Mouse (Mus musculus) forebrain, embryonic 15.5 days (tissue): Measurements from ENCODE around the gene Mta3. TPM values are rescaled to one million over a fixed set of nuclear protein-coding genes. Genes with fewer than 3 reads are reported as not detected.
A peak's percentile ranks its signal among the peaks of the same experiment; 100 is the strongest.
"Not testable (repeated sequence)": the region's sequence is repeated elsewhere in the genome, so short reads cannot be mapped to it uniquely, and the experiment has no call there.

Experiments used
- ATAC-seq: fragments of 200-750 bp; cut with Nextera tagmentation; replicated peaks from 2 replicates; pipeline ENCODE4 v1.8.0; 2017; ENCODE audit warnings: mild to moderate bottlenecking, moderate TSS enrichment, moderate library complexity
- H3K27ac ChIP-seq: fragments of 300-500 bp; sonication (generic); replicated peaks from 2 replicates; pipeline ENCODE4 v1.5.1; 2015; ENCODE audit warnings: mild to moderate bottlenecking, inconsistent platforms
- H3K27me3 ChIP-seq: fragments of 300-500 bp; sonication (generic); 2 replicates; pipeline ENCODE4 v1.6.1; 2015; ENCODE audit warnings: inconsistent platforms
- H3K36me3 ChIP-seq: fragments of 300-500 bp; sonication (generic); 2 replicates; pipeline ENCODE4 v1.6.1; 2015; ENCODE audit warnings: mild to moderate bottlenecking, inconsistent platforms
- H3K4me1 ChIP-seq: fragments of 300-500 bp; sonication (generic); 2 replicates; pipeline ENCODE4 v1.6.1; 2015; ENCODE audit warnings: inconsistent platforms
- H3K4me2 ChIP-seq: fragments of 300-500 bp; sonication (generic); replicated peaks from 2 replicates; pipeline ENCODE4 v1.6.1; 2015; ENCODE audit warnings: mild to moderate bottlenecking, inconsistent platforms
- H3K4me3 ChIP-seq: fragments of 300-500 bp; sonication (generic); 2 replicates; pipeline ENCODE4 v1.5.1; 2015; ENCODE audit warnings: mild to moderate bottlenecking, inconsistent platforms
- H3K9ac ChIP-seq: fragments of 300-500 bp; sonication (generic); replicated peaks from 2 replicates; pipeline ENCODE4 v1.6.1; 2015; ENCODE audit warnings: mild to moderate bottlenecking, inconsistent platforms
- H3K9me3 ChIP-seq: fragments of 300-500 bp; sonication (generic); 2 replicates; pipeline ENCODE4 v1.6.1; 2016; ENCODE audit warnings: inconsistent platforms
- WGBS: fragments of 180-500 bp; shearing (Covaris S2); methylation state at CpG from one replicate; pipeline ENCODE4 v1.1.7; 2015; ENCODE audit warnings: mixed read lengths; 5-methylcytosine and 5-hydroxymethylcytosine counted together
- polyA plus RNA-seq: library from polyadenylated mRNA; unstranded; fragments of >200 nt; fragmentation: Nextera tagmentation; extraction: Ambion mirVana; gene quantifications from 2 replicates; pipeline ENCODE4 v1.2.1, GENCODE M21; 2015

Gene Mta3
- polyA plus RNA-seq, 1 experiment from 2014 or later = 37.9 TPM

DNA sequence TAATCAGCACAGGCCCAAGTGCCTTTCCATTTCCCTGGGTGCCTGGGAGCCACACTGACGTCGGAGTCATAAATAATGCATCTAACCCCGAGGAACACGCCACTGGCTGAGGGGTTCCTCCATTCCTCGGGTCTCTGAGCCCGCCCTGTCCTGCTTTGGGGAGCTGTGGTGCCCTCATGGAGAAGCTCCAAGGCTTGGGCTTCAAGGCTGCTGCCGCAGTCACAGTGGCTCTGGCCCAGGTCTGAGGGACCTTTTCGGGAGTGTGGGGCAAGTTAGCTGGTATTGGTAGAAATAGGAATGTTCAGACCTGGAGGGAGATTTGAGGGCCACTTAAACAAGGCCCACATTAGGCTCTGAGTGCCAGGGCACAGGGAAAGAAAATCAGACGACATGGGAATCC, 12.0 kb upstream of the Mta3 start:
- H3K36me3 ChIP-seq = no peaks in the 10 kb centered on the region
- no peaks in the 10 kb centered on the region for H3K4me1 ChIP-seq
- H3K9me3 ChIP-seq = no peaks in the 10 kb centered on the region
- no peak overlapping the region for H3K27ac ChIP-seq
- no peaks in the 10 kb centered on the region for H3K27me3 ChIP-seq
- 84% methylated on average over 9 of the region's 9 CpGs for WGBS
- H3K4me3 ChIP-seq = no peak overlapping the region
- H3K9ac ChIP-seq = no peak overlapping the region
- no peak for ATAC-seq
- no peak overlapping the region for H3K4me2 ChIP-seq

DNA sequence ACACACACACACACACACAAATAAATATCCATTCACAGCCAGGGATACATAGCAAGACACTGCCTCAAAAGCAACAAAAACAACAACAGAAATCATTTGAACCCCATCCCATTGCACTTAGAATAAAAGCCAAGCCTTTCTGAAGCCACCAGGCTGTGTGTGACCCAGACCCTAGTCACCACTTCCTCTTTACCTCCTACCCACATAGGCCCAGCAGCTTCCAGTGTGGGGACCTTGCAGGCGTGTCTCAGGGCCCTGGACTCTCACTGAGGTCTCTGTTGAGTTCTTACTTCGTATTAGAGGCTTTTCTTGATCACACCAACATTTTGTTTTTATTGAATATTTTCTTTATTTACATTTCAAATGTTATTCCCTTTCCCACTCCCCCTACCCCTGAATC, 10.2 kb upstream of the Mta3 start:
- no peaks in the 10 kb centered on the region for H3K4me1 ChIP-seq
- no peaks in the 10 kb centered on the region for H3K36me3 ChIP-seq
- H3K4me3 ChIP-seq = no peak overlapping the region
- H3K27ac ChIP-seq = no peak overlapping the region
- H3K9me3 ChIP-seq = no peaks in the 10 kb centered on the region
- 76% methylated on average over 2 of the region's 2 CpGs for WGBS
- H3K9ac ChIP-seq = no peak overlapping the region
- H3K27me3 ChIP-seq = no peaks in the 10 kb centered on the region
- H3K4me2 ChIP-seq = no peak overlapping the region
- no peak for ATAC-seq

GRCm38 (mm10) chr17:83699062-83699724, 6.8 kb upstream of the Mta3 start:
- Histone ChIP-seq H3K27ac (no peak overlapping the region), H3K4me1 (no peaks in the 10 kb centered on the region), H3K9ac (no peak overlapping the region), H3K4me3 (no peak overlapping the region), H3K36me3 (no peaks in the 10 kb centered on the region), H3K9me3 (no peaks in the 10 kb centered on the region), H3K4me2 (no peak overlapping the region), H3K27me3 (no peaks in the 10 kb centered on the region)
- 91% methylated on average over 8 of the region's 8 CpGs for WGBS
- no peak for ATAC-seq

DNA sequence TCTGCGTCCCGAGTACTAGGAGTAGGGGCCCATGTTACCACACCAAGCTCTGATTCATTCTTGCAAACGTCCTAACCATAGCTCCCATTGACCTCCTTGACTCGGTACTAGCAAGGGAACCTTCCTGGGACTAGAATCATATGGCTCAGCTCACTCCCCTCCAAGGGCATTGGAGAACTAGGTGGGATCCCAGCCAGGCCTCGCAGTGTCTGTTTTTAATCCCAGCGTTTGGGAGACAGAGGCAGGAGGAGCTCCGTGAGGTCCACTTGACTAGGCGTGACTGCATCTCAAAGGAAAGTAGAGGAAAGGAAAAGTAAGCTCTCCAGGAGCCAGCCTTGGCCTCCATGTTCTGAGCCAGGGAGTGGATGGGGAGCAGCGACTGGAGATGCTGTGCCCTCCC, 5.8 kb upstream of the Mta3 start:
- Histone ChIP-seq H3K9ac (no peak overlapping the region), H3K27me3 (no peaks in the 10 kb centered on the region), H3K27ac (no peak overlapping the region), H3K4me3 (no peak overlapping the region), H3K4me1 (peaks cover under 1% of the 10 kb centered on the region), H3K9me3 (no peaks in the 10 kb centered on the region), H3K4me2 (no peak overlapping the region), H3K36me3 (no peaks in the 10 kb centered on the region)
- 87% methylated on average over 9 of the region's 9 CpGs for WGBS
- no peak for ATAC-seq

DNA sequence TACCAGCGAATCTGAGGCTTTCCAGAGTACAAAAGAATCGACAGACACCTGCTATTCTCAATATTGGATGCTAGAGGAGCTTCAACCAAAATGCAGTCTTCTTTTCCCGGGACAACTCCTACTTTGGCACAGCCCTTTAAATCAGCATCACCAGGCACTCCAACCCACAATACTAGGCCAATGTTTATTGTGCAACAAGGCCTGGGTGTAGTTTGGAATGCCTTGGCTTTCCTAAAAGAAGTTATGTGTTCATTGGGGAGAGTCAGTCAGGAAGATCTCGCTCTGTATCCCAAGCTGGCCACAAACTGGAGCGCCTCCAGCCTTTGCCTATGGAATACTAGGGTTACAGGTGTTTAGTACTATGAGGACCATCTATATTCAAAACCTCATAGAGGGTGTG, 1.5 kb upstream of the Mta3 start:
- Histone ChIP-seq H3K9ac (no peak overlapping the region), H3K27me3 (no peaks in the 10 kb centered on the region), H3K27ac (no peak overlapping the region), H3K36me3 (no peaks in the 10 kb centered on the region), H3K4me3 (no peak overlapping the region), H3K4me1 (peaks cover 29% of the 10 kb centered on the region), H3K9me3 (no peaks in the 10 kb centered on the region), H3K4me2 (no peak overlapping the region)
- WGBS = 92% methylated on average over 5 of the region's 5 CpGs
- no peak for ATAC-seq

- H3K4me2 ChIP-seq = peak overlapping the region; percentile 83
- peaks cover 29% of the 10 kb centered on the region for H3K4me1 ChIP-seq
- peak overlapping the region; percentile 82 for H3K27ac ChIP-seq
- no peaks in the 10 kb centered on the region for H3K36me3 ChIP-seq
- H3K27me3 ChIP-seq = no peaks in the 10 kb centered on the region
- WGBS = under 1% methylated on average over 33 of the region's 38 CpGs
- peak; percentile 63 for ATAC-seq
- H3K9ac ChIP-seq = peak overlapping the region; percentile 85
- H3K9me3 ChIP-seq = no peaks in the 10 kb centered on the region
- peak overlapping the region; percentile 83 for H3K4me3 ChIP-seq
Observed at GRCm38 (mm10) chr17:83705352-83706115, 429 bp upstream of the Mta3 start.

DNA sequence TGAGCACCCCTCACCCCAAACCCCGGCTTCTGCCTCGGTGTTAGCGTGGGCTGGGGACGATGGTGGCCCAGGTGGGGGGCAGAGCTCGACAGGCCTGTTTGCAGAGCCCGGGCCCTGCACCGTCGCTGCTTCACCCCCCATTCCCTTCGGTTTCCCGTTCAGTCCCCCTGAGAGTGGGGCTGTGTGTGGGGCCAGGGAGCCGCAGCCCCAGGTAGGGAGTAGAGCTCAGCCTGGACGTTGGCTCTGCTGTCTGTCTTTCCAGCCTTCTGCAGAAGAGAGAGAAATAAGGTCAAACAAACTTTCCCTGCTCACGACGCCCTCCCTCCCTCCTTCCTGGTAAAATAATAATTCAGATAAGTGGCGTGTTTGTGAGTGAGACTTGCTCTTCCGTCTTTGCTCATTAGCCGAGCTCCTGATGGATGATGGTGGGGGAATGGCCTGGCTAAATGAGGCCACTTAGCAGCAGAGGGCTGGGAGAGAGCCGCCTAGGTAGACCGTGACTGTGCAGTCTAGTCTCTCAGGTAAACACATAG, 697 bp downstream of the Mta3 start:
- 1% methylated on average over 19 of the region's 19 CpGs for WGBS
- ATAC-seq = peak; percentile 82

GRCm38 (mm10) chr17:83707372-83707771, 1.4 kb downstream of the Mta3 start:
- 71% methylated on average over 4 of the region's 4 CpGs for WGBS
- no peak overlapping the region for H3K27ac ChIP-seq
- no peak overlapping the region for H3K9ac ChIP-seq
- no peaks in the 10 kb centered on the region for H3K27me3 ChIP-seq
- H3K4me3 ChIP-seq = peak overlapping the region; percentile 83; the same call in 1 of the 2 replicates
- H3K4me2 ChIP-seq = peak overlapping the region; percentile 83
- H3K36me3 ChIP-seq = no peaks in the 10 kb centered on the region
- peaks cover 29% of the 10 kb centered on the region for H3K4me1 ChIP-seq
- no peaks in the 10 kb centered on the region for H3K9me3 ChIP-seq
- no peak for ATAC-seq

More for the DNA sequence above, 697 bp downstream of the Mta3 start:
- peak overlapping the region; percentile 83 for H3K4me2 ChIP-seq
- H3K9ac ChIP-seq = peak overlapping the region; percentile 85
- no peaks in the 10 kb centered on the region for H3K27me3 ChIP-seq
- H3K27ac ChIP-seq = peak overlapping the region; percentile 82
- H3K4me3 ChIP-seq = peak overlapping the region; percentile 83
- no peaks in the 10 kb centered on the region for H3K36me3 ChIP-seq
- H3K4me1 ChIP-seq = peaks cover 29% of the 10 kb centered on the region
- no peaks in the 10 kb centered on the region for H3K9me3 ChIP-seq

DNA sequence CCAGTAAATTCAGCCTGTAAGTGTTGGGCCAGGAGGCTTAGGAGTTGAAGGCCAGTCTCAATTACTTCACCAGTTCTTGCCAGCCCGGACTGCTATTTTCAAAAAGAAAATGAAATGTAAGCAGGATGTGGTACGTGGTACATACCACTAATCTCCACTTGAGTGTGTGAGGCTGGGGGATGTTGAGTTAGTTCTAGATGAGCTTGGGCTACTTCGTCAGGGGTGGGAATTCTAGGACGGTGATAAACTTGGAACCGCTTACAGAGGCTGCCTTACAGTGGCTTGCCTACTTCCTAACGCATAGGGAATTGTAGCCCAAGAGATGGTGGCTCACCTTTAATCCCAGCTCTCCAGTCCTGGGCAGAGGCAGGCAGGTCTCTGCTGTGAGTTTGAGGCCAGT, 1.9 kb downstream of the Mta3 start:
- Histone ChIP-seq H3K9ac (no peak overlapping the region), H3K27me3 (no peaks in the 10 kb centered on the region), H3K4me2 (no peak overlapping the region), H3K27ac (no peak overlapping the region), H3K4me1 (peaks cover 29% of the 10 kb centered on the region), H3K9me3 (no peaks in the 10 kb centered on the region), H3K36me3 (no peaks in the 10 kb centered on the region), H3K4me3 (no peak overlapping the region)
- no peak for ATAC-seq
- 92% methylated on average over 6 of the region's 6 CpGs for WGBS

- H3K9me3 ChIP-seq = no peaks in the 10 kb centered on the region
- H3K9ac ChIP-seq = no peak overlapping the region
- H3K4me1 ChIP-seq = peaks cover 29% of the 10 kb centered on the region
- no peaks in the 10 kb centered on the region for H3K36me3 ChIP-seq
- ATAC-seq = no peak
- no peak overlapping the region for H3K4me2 ChIP-seq
- H3K27ac ChIP-seq = no peak overlapping the region
- 88% methylated on average over 10 of the region's 10 CpGs for WGBS
- H3K27me3 ChIP-seq = no peaks in the 10 kb centered on the region
- H3K4me3 ChIP-seq = no peak overlapping the region
Observed at GRCm38 (mm10) chr17:83708256-83708655, 2.3 kb downstream of the Mta3 start.

DNA sequence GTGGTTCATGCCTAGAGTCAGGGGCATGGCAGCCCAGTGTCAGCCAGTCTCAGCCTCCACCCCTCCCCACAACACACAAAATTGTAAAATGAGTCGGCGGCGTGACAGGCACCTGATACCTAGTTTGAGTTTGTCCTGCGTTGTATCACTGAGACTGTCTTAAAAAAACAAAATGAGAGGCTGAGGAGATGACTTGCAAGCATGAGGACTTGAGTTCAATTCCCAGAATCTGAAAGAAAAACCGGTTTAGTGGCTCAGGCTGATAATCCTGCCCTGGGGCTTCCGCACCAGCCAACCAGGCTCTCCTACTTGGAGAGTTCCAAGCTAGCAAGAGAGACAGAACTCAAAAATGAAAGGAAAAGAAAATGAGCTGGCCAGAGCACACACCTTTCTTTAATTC, 2.9 kb downstream of the Mta3 start:
- H3K4me2 ChIP-seq = no peak overlapping the region
- no peak overlapping the region for H3K4me3 ChIP-seq
- H3K27me3 ChIP-seq = no peaks in the 10 kb centered on the region
- H3K36me3 ChIP-seq = no peaks in the 10 kb centered on the region
- H3K9ac ChIP-seq = no peak overlapping the region
- no peaks in the 10 kb centered on the region for H3K9me3 ChIP-seq
- H3K27ac ChIP-seq = no peak overlapping the region
- no peak for ATAC-seq
- 90% methylated on average over 6 of the region's 6 CpGs for whole genome bisulfite sequencing
- H3K4me1 ChIP-seq = peaks cover 29% of the 10 kb centered on the region

DNA sequence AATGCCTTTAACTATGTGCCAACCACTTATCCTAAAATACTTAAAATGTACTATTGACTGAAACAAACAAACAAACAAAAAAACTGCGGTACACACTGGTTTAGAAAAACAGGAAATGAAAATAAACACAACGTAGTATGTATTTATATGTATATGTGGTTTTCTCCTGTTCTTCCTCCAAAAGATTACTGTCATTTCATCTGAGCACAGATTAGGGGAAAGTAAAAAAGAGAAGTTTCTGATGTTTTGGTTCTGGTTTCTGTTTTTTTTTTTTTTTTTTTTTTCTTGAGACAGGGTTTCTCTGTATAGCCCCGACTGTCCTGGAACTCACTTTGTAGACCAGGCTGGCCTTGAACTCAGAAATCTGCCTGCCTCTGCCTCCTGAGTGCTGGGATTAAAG, 3.6 kb downstream of the Mta3 start:
- H3K9me3 ChIP-seq, H3K4me3 ChIP-seq, ATAC-seq, H3K27ac ChIP-seq, H3K9ac ChIP-seq, H3K36me3 ChIP-seq, H3K27me3 ChIP-seq, H3K4me2 ChIP-seq: not testable (repeated sequence)
- WGBS = 83% methylated on average over 3 of the region's 3 CpGs
- peaks cover 29% of the 10 kb centered on the region for H3K4me1 ChIP-seq
